Mouse (Mus musculus) left cerebral cortex, adult 8-10 months (tissue): Measurements from ENCODE around the gene Adamts12. TPM values are rescaled to one million over a fixed set of nuclear protein-coding genes. Genes with fewer than 3 reads are reported as not detected.
A peak's percentile ranks its signal among the peaks of the same experiment; 100 is the strongest.

Experiments
- DNase-seq, 2 experiments: peaks; one replicate each; pipeline ENCODE4 v3.0.0; 2022; ENCODE audit warnings: low spot score in 2 of 2
- total RNA-seq, 4 experiments: library from RNA; stranded (reverse); gene quantifications; 2 replicates each; pipeline ENCODE4 v1.2.4; 2022

Adamts12 gene
- total RNA-seq, 4 experiments from 2014 or later = 0.23 to 0.39 (median 0.25) TPM

GRCm38 (mm10) chr15:11287780-11288179 lies 223.2 kb downstream of the Adamts12 start:
- DNase-seq = no peak

GRCm38 (mm10) chr15:11292246-11292645 lies 227.7 kb downstream of the Adamts12 start:
- no peak for DNase-seq

GRCm38 (mm10) chr15:11295016-11295415 lies 230.4 kb downstream of the Adamts12 start:
- no peak for DNase-seq

- no peak for DNase-seq
Measured at GRCm38 (mm10) chr15:11297960-11298359, 233.4 kb downstream of the Adamts12 start.

- DNase-seq = no peak
Measured at GRCm38 (mm10) chr15:11317077-11317476, 252.5 kb downstream of the Adamts12 start.

- DNase-seq = no peak
Measured at GRCm38 (mm10) chr15:11320481-11320880, 255.9 kb downstream of the Adamts12 start.

GRCm38 (mm10) chr15:11339467-11340180 lies 275.0 kb downstream of the Adamts12 start:
- no peak for DNase-seq

- DNase-seq = no peak
Measured at GRCm38 (mm10) chr15:11355865-11356264, 291.3 kb downstream of the Adamts12 start.

- no peak for DNase-seq
Measured at GRCm38 (mm10) chr15:11357501-11357900, 292.9 kb downstream of the Adamts12 start.

GRCm38 (mm10) chr15:11360888-11361287 lies 296.3 kb downstream of the Adamts12 start:
- DNase-seq = no peak

GRCm38 (mm10) chr15:11361824-11362223 lies 297.2 kb downstream of the Adamts12 start:
- no peak for DNase-seq

- DNase-seq = no peak
Measured at GRCm38 (mm10) chr15:11364112-11364511, 299.5 kb downstream of the Adamts12 start.

GRCm38 (mm10) chr15:11364795-11365194 lies 300.2 kb downstream of the Adamts12 start:
- peak in 1 of 2 experiments; percentile 41 for DNase-seq

- no peak for DNase-seq
Measured at GRCm38 (mm10) chr15:11369572-11369971, 305.0 kb downstream of the Adamts12 start.

- no peak for DNase-seq
Measured at GRCm38 (mm10) chr15:11370477-11371085, 306.0 kb downstream of the Adamts12 start.

- DNase-seq = no peak
Measured at GRCm38 (mm10) chr15:11379431-11380086, 315.0 kb downstream of the Adamts12 start.

- DNase-seq = no peak
Measured at GRCm38 (mm10) chr15:11380087-11380530, 315.5 kb downstream of the Adamts12 start.

- no peak for DNase-seq
Measured at GRCm38 (mm10) chr15:11380616-11381015, 316.0 kb downstream of the Adamts12 start.

- DNase-seq = no peak
Measured at GRCm38 (mm10) chr15:11382585-11382984, 318.0 kb downstream of the Adamts12 start.

GRCm38 (mm10) chr15:11383796-11384195 lies 319.2 kb downstream of the Adamts12 start:
- DNase-seq = no peak

GRCm38 (mm10) chr15:11392903-11393302 lies 328.3 kb downstream of the Adamts12 start:
- DNase-seq = no peak

GRCm38 (mm10) chr15:11396421-11396820 lies 331.8 kb downstream of the Adamts12 start:
- DNase-seq = no peak
